Mouse (Mus musculus) gastrocnemius, postnatal 36 days (tissue): ENCODE data around the gene Calm3. TPM values are rescaled to one million over a fixed set of nuclear protein-coding genes. Genes with fewer than 3 reads are reported as not detected.
"Not testable (repeated sequence)": the region's sequence is repeated elsewhere in the genome, so short reads cannot be mapped to it uniquely, and the experiment has no call there.

Source experiments
- DNase-seq, 2 experiments: peaks; one replicate each; pipeline ENCODE4 v3.0.0; 2022
- intact Hi-C: fragments of 180-260 bp; cut with DNase I; formaldehyde crosslinking; loops from one replicate; pipeline ENCODE4 v1.15.1; 2025
- long read RNA-seq, 2 experiments: library from polyadenylated mRNA; stranded (forward); transcript quantifications; one replicate each; pipeline ENCODE4 v2.0.0; 2021
- total RNA-seq, 2 experiments: library from RNA; stranded (reverse); gene quantifications; 2 replicates each; pipeline ENCODE4 v1.2.3; 2021

Gene Calm3
- total RNA-seq, result 100 to 1,000 TPM; 297 to 327 TPM
- long read RNA-seq, experiment 1, transcript Calm3-201 (6 exons, 2,290 nt), result major isoform, 252 of 336 reads
- long read RNA-seq, experiment 1, partial matches to known transcripts, result 22 of 336 reads
- long read RNA-seq, experiment 1, other reads (novel, unspliced or antisense), result 62 of 336 reads
- long read RNA-seq, experiment 2, transcript Calm3-201 (6 exons, 2,290 nt), result major isoform, 235 of 300 reads
- long read RNA-seq, experiment 2, partial matches to known transcripts, result 16 of 300 reads
- long read RNA-seq, experiment 2, other reads (novel, unspliced or antisense), result 49 of 300 reads

DNA sequence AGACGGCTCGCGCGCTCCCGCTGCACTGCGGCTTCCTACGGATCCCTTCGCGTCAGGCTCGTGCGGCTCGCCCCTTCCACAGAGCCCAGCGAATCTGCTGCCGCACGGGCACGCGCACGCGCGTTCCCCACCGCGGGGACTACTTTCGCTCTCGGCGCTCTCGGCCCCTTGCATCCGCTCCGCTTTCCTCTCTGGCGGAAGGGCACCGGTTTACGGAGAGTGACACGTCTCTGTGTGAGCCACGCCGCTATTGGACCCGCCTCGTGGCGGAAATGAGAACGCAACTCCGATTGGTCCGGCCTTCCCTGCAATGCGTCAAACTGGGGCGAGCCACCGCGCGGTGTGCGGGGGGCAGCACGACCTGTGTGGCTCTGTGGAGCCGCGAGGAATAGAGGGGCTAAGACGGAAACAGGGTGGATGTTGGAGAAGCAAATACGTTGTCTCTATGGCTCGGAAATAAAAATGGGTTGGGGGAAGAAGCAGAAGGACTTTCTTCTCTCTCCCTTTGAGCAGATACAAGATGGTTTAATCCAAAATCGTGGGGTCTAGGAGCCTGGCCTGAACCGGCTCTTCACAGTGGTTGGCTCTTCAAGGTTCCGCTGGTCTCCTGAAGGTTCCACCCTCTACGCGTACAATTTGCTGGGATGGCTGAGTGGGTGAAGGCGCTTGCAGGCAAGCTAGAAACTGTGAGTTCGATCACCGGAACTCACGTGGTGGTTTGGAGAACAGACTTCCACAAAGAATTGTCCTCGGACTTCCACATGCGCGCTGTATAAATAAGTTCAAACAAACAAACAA lies at the start of gene Calm3:
Gene Calm3, minus strand, starts transcription at position 78 of the 798 bp plus-strand sequence.
- intact Hi-C loops, result no loop called here
- peak; percentile 98 to 100 for DNase-seq

- intact Hi-C loops, result no loop called here
- no peak for DNase-seq
These were observed 47.2 kb upstream of the Calm3 start for GRCm38 (mm10) chr7:16971160-16971559.

DNA sequence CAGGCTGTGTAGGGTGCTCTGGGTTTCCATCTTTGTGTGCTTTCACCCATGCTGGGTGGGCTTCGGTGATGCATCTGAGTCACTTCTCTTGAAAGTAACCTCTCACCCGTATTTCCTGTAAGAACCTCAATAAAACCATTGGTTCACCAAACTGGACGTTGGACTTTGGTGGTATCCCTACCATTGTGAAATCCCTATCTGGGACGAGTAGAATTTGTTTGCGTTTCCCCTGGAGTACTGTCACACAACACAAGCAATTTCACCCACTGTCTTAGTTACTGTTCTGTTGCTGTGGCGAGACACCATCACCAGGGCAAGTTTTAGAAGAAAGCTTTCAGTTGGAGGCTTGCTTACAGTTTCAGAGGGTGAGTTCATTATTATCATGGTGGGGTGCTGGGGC lies 44.5 kb upstream of the Calm3 start:
- DNase-seq, result no peak
- intact Hi-C loops, result no loop called here

DNA sequence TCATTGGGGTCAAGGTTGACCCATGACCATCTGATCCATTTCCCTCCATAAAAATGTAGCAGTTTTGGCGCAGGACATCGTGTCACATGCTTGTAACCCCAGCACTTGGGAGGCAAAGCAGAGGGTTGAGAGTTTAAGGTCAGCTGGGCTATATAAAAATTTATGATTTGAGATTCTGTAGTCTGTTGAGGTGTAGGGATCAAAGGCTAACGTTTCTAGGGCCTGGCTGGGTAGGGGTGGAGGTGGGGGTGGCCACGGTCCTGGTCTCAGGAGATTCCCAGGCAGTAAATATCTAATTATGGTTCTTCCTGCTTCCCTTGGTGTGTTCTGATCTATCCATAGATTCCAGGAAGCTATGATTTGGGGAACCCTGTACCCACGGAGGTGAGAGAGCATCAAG lies 37.8 kb upstream of the Calm3 start:
- intact Hi-C loops, result no loop called here
- no peak for DNase-seq

DNA sequence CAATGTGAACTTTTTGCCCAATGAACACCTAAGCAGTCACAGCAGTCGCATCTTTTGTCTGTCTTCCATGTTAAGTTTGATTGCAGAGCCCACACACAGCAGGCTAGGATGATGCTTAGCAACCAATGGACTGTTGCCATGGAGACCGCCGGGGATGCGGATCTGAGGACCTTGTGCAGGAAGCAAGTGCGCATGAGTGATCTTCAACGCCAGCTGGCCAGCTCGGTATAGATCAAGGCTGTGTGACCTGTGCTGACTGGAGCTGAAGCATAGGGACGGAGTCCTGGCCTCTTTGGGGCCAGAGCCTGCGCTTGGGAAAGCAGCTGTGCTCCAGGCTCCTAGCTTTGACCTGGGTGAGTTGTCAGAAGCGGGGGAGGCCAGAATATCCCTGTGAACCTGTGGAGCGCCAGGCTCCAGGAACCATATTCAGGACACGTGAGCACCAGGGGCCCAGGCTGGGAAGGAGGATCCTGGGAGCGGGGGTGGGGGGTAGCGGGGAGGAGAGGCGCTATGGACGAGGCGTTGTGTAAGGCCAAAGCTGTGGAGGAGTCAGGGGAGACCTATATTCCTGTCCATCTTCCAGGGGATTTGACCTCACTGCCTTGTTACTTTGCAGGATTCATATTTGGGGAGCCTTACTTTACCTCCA lies 35.7 kb upstream of the Calm3 start, which contains the start of gene Pnmal1:
Gene Pnmal1, plus strand, starts transcription at position 141 of the 649 bp plus-strand sequence.
- intact Hi-C loops, result no loop called here
- DNase-seq, result no peak

- no peak for DNase-seq
- intact Hi-C loops, result no loop called here
These were observed 32.7 kb upstream of the Calm3 start for GRCm38 (mm10) chr7:16956410-16957265.

- intact Hi-C loops, result no loop called here
- no peak for DNase-seq
These were observed 31.8 kb upstream of the Calm3 start for GRCm38 (mm10) chr7:16955712-16956111.

DNA sequence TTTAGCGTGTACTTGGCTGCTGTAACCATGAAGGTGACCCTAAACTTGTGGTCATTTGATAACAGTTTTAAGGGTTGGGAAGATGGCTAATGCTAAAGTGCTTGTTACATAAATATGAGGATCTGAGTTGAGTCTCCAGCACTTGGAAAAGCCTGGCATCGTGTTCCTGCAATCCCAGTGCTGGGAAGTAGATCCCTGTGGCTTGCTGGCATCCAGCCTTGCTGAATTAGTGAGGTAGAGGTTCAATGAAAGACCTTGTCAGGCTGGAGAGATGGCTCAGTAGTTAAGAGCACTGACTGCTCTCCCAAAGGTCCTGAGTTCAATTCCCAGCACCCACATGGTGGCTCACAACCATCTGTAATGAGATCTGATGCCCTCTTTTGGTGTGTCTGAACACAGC lies 29.9 kb upstream of the Calm3 start:
- not testable (repeated sequence) for DNase-seq

DNA sequence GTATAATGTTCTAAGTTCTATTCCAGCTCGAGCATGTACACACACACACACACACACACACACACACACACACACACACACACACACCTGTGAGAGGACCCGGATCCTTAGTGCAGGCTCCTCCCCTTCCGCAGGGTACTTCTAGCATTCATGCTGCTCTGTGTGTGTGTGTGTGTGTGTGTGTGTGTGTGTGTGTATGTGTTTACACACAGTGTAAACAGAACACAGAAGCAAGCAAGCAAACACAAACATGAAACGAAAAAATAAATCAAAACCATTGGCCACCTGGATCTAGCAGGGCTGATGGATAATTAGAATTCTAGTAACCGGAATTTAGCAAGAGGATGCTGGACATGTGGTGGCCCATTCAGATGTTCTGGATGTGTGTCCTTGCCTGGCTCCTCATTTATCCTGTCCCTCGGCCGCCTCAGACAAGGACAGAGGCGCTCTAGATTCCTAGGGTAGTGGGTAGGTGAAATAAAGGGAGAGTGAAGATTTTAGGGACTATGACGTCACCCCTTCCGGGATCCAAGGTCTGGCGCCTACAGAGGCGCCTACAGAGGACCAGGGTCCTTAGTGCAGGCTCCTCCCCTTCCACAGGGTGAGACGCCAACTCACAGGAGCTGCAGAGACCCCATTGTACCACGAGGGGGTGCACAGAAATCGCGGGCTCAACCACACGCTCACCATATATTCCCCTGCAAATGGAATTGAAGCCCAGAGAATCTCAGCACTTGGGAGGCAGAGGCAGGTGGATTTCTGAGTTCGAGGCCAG lies 27.1 kb upstream of the Calm3 start:
- intact Hi-C loops, result loop anchor here (1.0 to 2.0 kb wide), 3 partner anchors 18 to 116 kb away; no protein-coding TSS in a partner anchor
- peak; percentile 61 to 77 for DNase-seq

More for the DNA sequence above, 29.9 kb upstream of the Calm3 start:
- intact Hi-C loops, result not testable (repeated sequence)

DNA sequence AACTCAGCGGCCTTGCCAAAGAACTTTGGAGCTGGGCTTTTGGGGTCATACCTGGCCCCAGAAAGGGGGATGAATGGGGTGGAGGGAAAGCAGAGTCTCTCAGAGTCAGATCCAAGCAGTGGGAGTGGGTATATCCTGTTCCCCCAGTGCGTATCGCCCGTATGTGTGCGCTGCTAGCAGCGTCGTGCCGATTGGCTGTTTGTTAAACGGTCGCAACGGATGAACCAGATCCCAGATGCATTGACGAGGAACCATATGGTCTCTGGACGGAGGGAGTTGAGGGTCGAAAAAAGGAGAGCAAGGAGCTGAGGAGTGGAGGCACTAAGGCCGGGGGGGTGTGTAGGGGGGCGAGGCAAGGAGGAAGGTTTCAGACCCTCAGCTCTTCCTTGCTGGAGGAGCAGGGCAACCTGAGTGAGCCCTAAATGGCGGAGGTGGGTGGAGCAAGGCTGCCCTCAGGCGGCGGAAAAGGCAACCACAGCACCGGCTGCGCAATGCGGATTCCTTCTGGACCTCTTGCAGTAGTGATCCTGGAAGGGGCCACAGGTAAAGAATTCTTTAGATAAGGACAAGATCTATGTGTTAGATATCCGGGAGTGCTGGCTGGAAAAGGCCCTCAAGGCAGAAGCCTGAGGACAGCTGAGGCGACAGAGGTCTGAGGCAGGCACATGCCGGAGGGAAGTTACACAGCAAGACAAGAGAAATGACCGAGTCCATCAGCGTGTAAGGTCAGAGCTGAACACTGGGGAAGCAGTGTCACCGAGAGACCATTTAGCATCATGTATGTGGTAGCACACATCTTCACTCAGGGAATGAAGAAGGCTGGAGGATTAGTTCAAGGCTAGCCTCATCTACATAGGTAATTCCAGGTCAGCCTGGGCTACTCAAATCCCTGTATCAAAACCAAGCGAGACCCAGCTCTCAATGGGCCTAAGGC lies 26.3 kb upstream of the Calm3 start:
- intact Hi-C loops, result loop anchor here (1.0 to 2.0 kb wide), 2 partner anchors 17 to 117 kb away; no protein-coding TSS in a partner anchor
- peak; percentile 63 to 72 for DNase-seq

DNA sequence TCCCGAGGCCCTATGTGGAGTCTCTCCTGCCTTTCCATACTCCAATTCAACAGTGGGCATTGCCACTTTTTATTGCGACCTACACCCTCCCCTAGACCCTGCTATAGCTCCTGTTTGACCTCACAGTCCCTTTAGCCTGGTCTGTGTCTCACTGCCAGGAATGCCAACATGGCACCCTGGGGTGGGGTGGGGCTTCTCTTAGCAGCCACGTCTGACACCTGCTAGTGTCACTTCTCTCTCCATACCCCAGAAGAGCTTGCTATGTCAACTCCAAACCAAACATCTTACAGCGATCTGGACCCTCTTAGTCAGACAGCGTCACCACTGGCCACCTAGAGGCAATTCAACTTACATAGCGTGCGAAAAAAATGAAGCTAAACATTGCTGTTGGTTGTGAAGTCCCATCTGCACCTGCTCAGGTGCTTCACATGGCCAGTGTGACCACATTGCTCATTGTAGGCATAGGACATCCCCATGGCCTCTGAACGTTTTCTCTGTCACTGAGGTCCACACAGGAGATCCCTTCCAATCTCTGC lies 25.1 kb upstream of the Calm3 start:
- intact Hi-C loops, result no loop called here
- DNase-seq, result no peak

DNA sequence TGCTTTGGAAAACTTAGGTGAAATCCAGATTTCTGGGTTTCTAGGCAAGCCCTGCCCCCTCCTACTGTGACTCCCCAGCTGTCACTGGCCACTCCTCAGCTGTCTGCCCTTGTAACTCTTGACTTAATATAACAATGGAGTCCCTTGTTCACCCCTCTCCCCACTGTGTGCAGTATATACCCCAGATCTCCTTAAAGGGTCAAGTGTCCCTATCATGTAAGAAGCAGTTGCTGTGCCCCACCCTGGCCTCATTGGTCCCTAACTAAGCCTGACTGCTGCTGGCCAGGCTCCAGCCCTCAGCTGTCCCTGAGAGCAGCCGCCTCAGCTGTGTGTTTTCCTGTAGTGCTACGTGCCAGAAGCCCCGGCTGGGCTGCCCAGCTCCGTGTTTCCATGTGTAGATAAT lies 24.0 kb upstream of the Calm3 start:
- peak in 1 of 2 experiments; percentile 23 for DNase-seq
- intact Hi-C loops, result no loop called here

- intact Hi-C loops, result no loop called here
These were observed 23.5 kb upstream of the Calm3 start for GRCm38 (mm10) chr7:16947349-16947895.

DNA sequence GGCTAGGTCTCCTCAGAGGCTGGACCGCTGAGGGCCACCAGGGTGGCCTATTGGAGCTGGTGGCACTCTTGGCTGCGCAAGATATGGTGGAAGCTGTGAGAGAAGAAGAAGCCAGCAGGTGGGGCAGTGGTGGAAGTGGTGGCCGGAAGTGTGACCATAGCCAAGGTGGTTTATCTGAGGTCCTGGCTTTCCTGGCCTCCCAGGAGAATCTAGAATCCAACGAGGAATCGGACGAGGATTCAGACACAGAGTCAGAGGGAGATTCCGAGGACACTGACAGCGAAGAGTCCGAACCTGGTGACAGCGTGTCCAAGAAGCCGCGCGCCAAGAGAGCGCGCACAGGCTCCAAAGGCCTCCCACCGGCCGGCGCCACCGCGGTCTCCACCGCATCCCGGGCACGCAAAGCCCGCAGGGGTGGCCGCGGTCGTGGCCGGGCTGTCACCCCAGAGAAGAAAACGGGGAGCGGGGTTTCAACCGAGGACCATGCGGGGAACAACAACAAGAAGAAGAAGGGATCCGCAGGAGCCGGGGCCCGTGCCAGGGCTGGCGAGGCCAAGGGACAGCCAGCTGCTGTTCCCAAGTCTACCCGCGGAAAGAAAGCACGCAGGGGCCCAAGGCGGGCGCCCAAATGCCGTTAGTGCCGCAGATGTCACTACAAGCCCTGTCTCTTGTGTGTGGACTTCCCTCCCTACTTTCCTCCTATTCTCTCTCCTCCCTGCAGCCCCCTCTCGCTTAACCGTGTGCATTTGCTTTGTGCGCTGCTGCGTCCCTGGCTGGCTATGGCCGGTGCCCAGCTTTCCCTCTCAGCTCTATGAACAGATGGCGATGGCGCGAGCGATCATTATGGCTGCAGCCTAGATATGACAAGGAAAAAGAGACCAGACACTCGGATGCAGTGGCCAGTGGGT lies 22.8 kb upstream of the Calm3 start:
- intact Hi-C loops, result no loop called here
- peak in 1 of 2 experiments; percentile 28 for DNase-seq

More at GRCm38 (mm10) chr7:16947349-16947895, 23.5 kb upstream of the Calm3 start:
- no peak for DNase-seq

DNA sequence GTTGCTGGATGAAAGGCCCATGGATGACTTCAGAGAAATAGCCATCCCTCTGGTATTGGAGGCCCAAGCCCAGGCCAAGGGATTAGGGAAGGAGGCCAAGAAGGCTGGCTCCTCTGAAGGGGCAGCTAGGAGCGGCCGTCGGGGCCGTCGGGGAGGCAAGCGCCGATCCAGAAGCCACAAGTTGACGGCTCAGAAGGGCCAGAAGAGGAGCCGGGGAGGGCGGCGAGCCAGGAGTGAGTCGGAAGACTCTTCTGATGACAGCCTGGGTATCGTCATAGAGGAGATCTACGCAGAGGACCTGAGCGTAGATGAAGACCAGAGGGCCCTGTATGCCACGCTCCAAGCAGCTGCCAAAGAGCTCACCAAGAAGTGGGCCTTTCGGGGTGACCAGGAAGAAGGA lies 21.5 kb upstream of the Calm3 start:
- intact Hi-C loops, result no loop called here

DNA sequence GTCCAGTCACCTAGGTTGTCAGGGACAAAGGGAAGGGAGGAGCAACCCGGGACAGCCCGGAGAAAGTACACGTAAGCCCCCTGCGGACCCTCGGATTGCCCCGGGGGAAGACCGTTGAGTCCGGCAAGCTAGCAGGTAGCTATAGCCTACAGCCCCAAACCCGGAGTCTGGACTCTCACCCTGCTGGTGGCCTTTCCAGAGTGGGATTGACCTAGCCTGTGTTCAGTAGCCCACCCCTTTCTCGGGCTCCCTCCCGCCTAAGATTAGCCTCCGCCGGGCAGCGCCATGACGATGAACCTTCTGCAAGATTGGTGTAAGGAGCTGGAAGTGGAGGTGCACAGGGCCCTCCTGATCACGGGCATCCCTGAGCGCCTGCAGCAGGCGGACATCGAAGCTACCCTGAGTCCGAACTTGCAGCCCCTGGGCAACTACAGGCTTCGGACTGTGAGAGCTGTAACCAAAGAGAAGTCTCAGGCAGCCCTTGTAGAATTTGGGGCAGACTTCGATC lies 20.9 kb upstream of the Calm3 start:
- no peak for DNase-seq

More for the DNA sequence above, 21.5 kb upstream of the Calm3 start:
- no peak for DNase-seq

More for the DNA sequence above, 20.9 kb upstream of the Calm3 start:
- intact Hi-C loops, result no loop called here
